Mouse (Mus musculus) cerebellum, adult 2 months (tissue): ENCODE measurements around the gene Tex16.

ENCODE experiments used
- CTCF ChIP-seq: fragments of 200-500 bp; IDR thresholded peaks from 2 replicates; pipeline ENCODE4 v1.5.1; 2011; ENCODE audit warnings: low read depth, mild to moderate bottlenecking, control low read depth, low read length, moderate library complexity, borderline replicate concordance; ENCODE audit not compliant: insufficient read depth
- POLR2A ChIP-seq: fragments of 200-500 bp; IDR thresholded peaks from 2 replicates; pipeline ENCODE4 v1.6.1; 2011; ENCODE audit warnings: low read length, control low read depth, borderline replicate concordance; ENCODE audit not compliant: insufficient read depth

- TF ChIP-seq CTCF = no peak
- TF ChIP-seq POLR2A = no peak
Measured at GRCm38 (mm10) chrX:111999661-112000060, 11.1 kb upstream of the Tex16 start.
